Mouse (Mus musculus) ES-Bruce4 (cell line): Measurements from ENCODE around the gene Olfr1256. TPM values are rescaled to one million over a fixed set of nuclear protein-coding genes. Genes with fewer than 3 reads are reported as not detected.

Source experiments
- H3K27ac ChIP-seq: 2 replicates; pipeline ENCODE4 v1.5.1; 2012; ENCODE audit warnings: low read length, inconsistent platforms; ENCODE audit not compliant: insufficient read depth
- H3K27me3 ChIP-seq: 2 replicates; pipeline ENCODE4 v1.6.1; 2012; ENCODE audit warnings: mild to moderate bottlenecking, low read length, inconsistent platforms; ENCODE audit not compliant: control insufficient read depth, poor library complexity, insufficient read depth, severe bottlenecking
- H3K36me3 ChIP-seq: 2 replicates; pipeline ENCODE4 v1.6.1; 2012; ENCODE audit warnings: inconsistent platforms, mild to moderate bottlenecking, low read length, moderate library complexity; ENCODE audit not compliant: control insufficient read depth, poor library complexity, insufficient read depth, severe bottlenecking
- H3K4me1 ChIP-seq: one replicate; pipeline ENCODE4 v1.8.1; 2011; ENCODE audit warnings: low read length; ENCODE audit not compliant: control insufficient read depth, insufficient read depth
- H3K4me3 ChIP-seq: 2 replicates; pipeline ENCODE4 v1.5.1; 2011; ENCODE audit warnings: low read depth, mild to moderate bottlenecking, low read length
- H3K9ac ChIP-seq: 2 replicates; pipeline ENCODE4 v1.6.1; 2012; ENCODE audit warnings: low read depth, mild to moderate bottlenecking, inconsistent platforms; ENCODE audit not compliant: poor library complexity, severe bottlenecking
- H3K9me3 ChIP-seq: replicated peaks from 2 replicates; pipeline ENCODE4 v1.6.1; 2012; ENCODE audit warnings: mild to moderate bottlenecking, low read length, inconsistent platforms; ENCODE audit not compliant: control insufficient read depth, poor library complexity, insufficient read depth, severe bottlenecking
- CTCF ChIP-seq: IDR thresholded peaks from one replicate; pipeline ENCODE4 v1.8.1; 2011; ENCODE audit warnings: low read depth, low read length
- EP300 ChIP-seq: IDR thresholded peaks from 2 replicates; pipeline ENCODE4 v1.6.1; 2011; ENCODE audit warnings: low read depth, low read length; ENCODE audit not compliant: insufficient read depth
- POLR2A ChIP-seq: IDR thresholded peaks from one replicate; pipeline ENCODE4 v1.8.1; 2011; ENCODE audit warnings: low read length; ENCODE audit not compliant: insufficient read depth
- polyA plus RNA-seq: library from polyadenylated mRNA; stranded (reverse); fragments of >200 nt; gene quantifications from 2 replicates; pipeline ENCODE4 v1.2.4, GENCODE M21; 2011; ENCODE audit warnings: low read depth; ENCODE audit not compliant: missing spikeins, insufficient read depth, insufficient read length

Gene Olfr1256
- not detected in 2 replicates for polyA plus RNA-seq

GRCm38 (mm10) chr2:89841455-89841854 lies at the start of gene Olfr1256:
Olfr1256 (minus strand) TSS chr2:89841555.
- H3K27ac ChIP-seq: no peak within 1 kb of the TSS
- no peaks in the 10 kb centered on the region for H3K9me3 ChIP-seq
- no peaks in the 10 kb centered on the region for H3K4me1 ChIP-seq
- TF ChIP-seq CTCF (no peak), POLR2A (no peak), EP300 (no peak)
- no peaks in the 10 kb centered on the region for H3K36me3 ChIP-seq
- no peak within 1 kb of the TSS for H3K9ac ChIP-seq
- H3K4me3 ChIP-seq: no peak within 1 kb of the TSS
- no peaks in the 10 kb centered on the region for H3K27me3 ChIP-seq

GRCm38 (mm10) chr2:89878137-89878536 lies 36.8 kb upstream of the Olfr1256 start, which contains the start of gene Olfr1257:
Olfr1257 (plus strand) TSS chr2:89878437.
- Histone ChIP-seq H3K9me3 (peaks cover 2% of the 10 kb centered on the region), H3K4me1 (no peaks in the 10 kb centered on the region), H3K4me3 (no peak within 1 kb of the TSS), H3K9ac (no peak within 1 kb of the TSS), H3K27ac (no peak within 1 kb of the TSS), H3K36me3 (no peaks in the 10 kb centered on the region), H3K27me3 (no peaks in the 10 kb centered on the region)
- TF ChIP-seq EP300: no peak
- no peak for TF ChIP-seq POLR2A
- no peak for TF ChIP-seq CTCF

GRCm38 (mm10) chr2:89849230-89849629 lies 7.9 kb upstream of the Olfr1256 start:
- H3K36me3 ChIP-seq: no peaks in the 10 kb centered on the region
- TF ChIP-seq CTCF: no peak
- TF ChIP-seq EP300: no peak
- TF ChIP-seq POLR2A: no peak
- no peaks in the 10 kb centered on the region for H3K27me3 ChIP-seq
- no peaks in the 10 kb centered on the region for H3K9me3 ChIP-seq
- no peak overlapping the region for H3K4me3 ChIP-seq
- H3K27ac ChIP-seq: no peak overlapping the region
- no peaks in the 10 kb centered on the region for H3K4me1 ChIP-seq
- no peak overlapping the region for H3K9ac ChIP-seq

- Histone ChIP-seq H3K36me3 (no peaks in the 10 kb centered on the region), H3K4me1 (no peaks in the 10 kb centered on the region), H3K9ac (no peak within 1 kb of the TSS), H3K9me3 (no peaks in the 10 kb centered on the region), H3K4me3 (no peak within 1 kb of the TSS), H3K27me3 (no peaks in the 10 kb centered on the region), H3K27ac (no peak within 1 kb of the TSS)
- TF ChIP-seq EP300 (no peak), CTCF (no peak), POLR2A (no peak)
Measured at GRCm38 (mm10) chr2:89848105-89848504, 6.8 kb upstream of the Olfr1256 start, which contains the start of gene Olfr48. Olfr48 (minus strand) TSS chr2:89848205.

- no peak for TF ChIP-seq EP300
- no peak for TF ChIP-seq POLR2A
- no peak overlapping the region for H3K27ac ChIP-seq
- H3K4me3 ChIP-seq: no peak overlapping the region
- no peaks in the 10 kb centered on the region for H3K27me3 ChIP-seq
- H3K36me3 ChIP-seq: no peaks in the 10 kb centered on the region
- H3K9me3 ChIP-seq: no peaks in the 10 kb centered on the region
- no peaks in the 10 kb centered on the region for H3K4me1 ChIP-seq
- no peak overlapping the region for H3K9ac ChIP-seq
Measured at GRCm38 (mm10) chr2:89820216-89820615, 21.1 kb downstream of the Olfr1256 start.

GRCm38 (mm10) chr2:89811751-89812150 lies 29.6 kb downstream of the Olfr1256 start, which contains the start of gene Olfr1255:
Olfr1255 (plus strand) TSS chr2:89812051.
- no peak within 1 kb of the TSS for H3K4me3 ChIP-seq
- H3K9me3 ChIP-seq: no peaks in the 10 kb centered on the region
- no peaks in the 10 kb centered on the region for H3K4me1 ChIP-seq
- H3K27me3 ChIP-seq: no peaks in the 10 kb centered on the region
- H3K27ac ChIP-seq: no peak within 1 kb of the TSS
- TF ChIP-seq CTCF (no peak), EP300 (no peak), POLR2A (no peak)
- no peak within 1 kb of the TSS for H3K9ac ChIP-seq
- H3K36me3 ChIP-seq: no peaks in the 10 kb centered on the region
